Mouse (Mus musculus) frontal cortex, postnatal 36 days (tissue): Measurements from ENCODE around the gene Mroh2a.
A peak's percentile ranks its signal among the peaks of the same experiment; 100 is the strongest.

Experiments
- DNase-seq, 2 experiments: peaks; one replicate each; pipeline ENCODE4 v3.0.0; 2022; ENCODE audit warnings: low spot score in 2 of 2

The Mroh2a gene

GRCm38 (mm10) chr1:88276524-88277097, 49.8 kb downstream of the Mroh2a start:
- DNase-seq = peak in 1 of 2 experiments; percentile 53

- peak; percentile 100 for DNase-seq
Measured at GRCm38 (mm10) chr1:88277098-88277817, 50.5 kb downstream of the Mroh2a start, which contains the start of the genes Hjurp and Trpm8. Hjurp (minus strand) TSS chr1:88277633. Trpm8 (plus strand) TSS chr1:88277661.

- DNase-seq = no peak
Measured at GRCm38 (mm10) chr1:88277818-88278511, 51.2 kb downstream of the Mroh2a start.

- DNase-seq = peak in 1 of 2 experiments; percentile 3
Measured at GRCm38 (mm10) chr1:88279111-88280005, 52.6 kb downstream of the Mroh2a start.

DNA sequence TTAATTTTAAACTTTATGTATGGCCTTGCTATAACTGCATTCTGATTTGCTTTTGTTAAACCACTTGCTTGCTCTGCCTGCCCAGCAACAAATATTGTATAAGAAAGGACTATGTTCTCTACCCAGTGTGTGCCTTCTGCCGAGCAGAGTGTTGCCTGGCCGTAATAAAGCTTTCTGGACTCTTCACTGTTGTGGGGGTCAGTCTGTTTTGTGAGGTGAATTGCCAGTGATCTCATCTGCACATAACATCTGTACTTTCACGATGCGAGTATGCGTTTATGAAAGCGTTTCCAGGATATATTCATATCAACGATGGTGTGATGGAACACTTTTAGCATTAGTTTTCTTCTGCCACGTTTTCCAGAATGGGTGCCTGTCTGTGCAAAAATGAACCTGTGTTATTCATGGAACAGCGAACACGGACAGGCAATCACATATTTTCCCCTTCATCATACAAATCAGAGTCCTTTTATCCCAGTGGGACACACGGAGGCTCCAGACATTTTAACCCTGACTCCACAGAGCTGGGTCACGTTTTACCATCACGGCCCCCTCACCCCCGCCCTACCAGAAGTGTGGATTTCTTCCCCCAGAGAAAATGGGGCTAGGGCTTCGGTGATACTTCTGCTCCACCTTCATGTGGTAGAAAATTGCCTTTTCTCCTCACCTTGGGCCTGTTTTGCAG, 53.4 kb downstream of the Mroh2a start:
- DNase-seq = no peak

GRCm38 (mm10) chr1:88282301-88282700, 55.5 kb downstream of the Mroh2a start:
- no peak for DNase-seq

DNA sequence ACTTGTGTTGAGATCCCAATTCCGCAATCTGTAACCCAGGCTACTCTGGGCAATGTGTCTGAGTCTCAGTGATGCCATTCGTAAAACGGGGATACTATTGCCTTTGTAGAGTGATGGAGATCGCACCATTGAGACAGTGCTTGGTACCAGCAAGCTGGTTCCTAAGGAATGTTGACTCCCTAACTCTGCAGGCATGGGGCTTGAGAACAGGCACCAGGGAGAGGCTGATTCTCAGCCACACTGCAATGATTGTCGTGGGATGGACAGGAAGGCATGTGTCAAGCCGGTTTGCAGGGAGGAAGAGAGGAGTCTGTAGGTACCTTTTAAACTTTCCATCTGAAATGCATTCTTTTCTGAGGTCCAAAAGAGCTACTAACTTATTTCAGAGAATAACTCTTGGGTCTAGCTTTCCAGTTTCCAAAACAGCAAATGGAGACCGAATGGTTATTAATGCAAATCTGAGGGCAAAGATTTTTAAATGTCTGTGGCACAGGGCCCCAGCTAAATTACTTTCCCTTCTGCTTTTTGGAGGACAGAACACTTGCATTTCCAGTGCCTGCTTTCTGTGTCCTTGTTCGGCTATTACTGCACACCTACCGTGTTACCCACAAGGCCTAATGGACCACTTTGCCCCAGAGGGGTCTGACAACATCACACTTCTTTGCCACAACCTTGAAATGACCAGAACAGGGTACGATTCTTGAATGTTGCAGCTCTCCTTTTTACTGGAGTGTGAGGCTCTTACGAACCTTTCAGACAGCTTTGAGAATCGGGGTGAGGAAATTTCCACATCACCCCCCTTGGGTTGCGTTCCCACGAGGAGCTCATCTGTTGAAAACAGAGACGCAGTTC, 56.8 kb downstream of the Mroh2a start:
- no peak for DNase-seq

- DNase-seq = no peak
Measured at GRCm38 (mm10) chr1:88284228-88284945, 57.6 kb downstream of the Mroh2a start.

- DNase-seq = no peak
Measured at GRCm38 (mm10) chr1:88284946-88285320, 58.1 kb downstream of the Mroh2a start.

GRCm38 (mm10) chr1:88285652-88286051, 58.9 kb downstream of the Mroh2a start:
- no peak for DNase-seq

- no peak for DNase-seq
Measured at GRCm38 (mm10) chr1:88286136-88286845, 59.5 kb downstream of the Mroh2a start.

- DNase-seq = no peak
Measured at GRCm38 (mm10) chr1:88286887-88287696, 60.3 kb downstream of the Mroh2a start.

- DNase-seq = peak in 1 of 2 experiments; percentile 46
Measured at GRCm38 (mm10) chr1:88287697-88287980, 60.9 kb downstream of the Mroh2a start.

- no peak for DNase-seq
Measured at GRCm38 (mm10) chr1:88288056-88288788, 61.4 kb downstream of the Mroh2a start.

DNA sequence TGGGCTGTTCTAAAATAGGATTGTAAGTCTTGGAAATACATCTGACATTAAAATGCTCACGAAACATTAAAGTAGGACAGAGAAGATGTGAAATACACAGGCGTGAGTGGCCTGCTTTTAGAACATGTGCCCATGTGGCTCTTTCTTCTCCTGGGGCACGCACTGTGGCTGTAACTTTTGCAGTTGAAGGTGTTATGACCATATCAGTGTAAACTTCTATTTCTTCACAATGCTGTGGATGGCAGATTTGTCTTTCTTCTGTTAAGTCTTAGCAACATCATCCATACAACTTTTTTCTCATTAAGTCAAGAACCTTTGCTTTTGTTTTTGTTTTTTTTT, 62.0 kb downstream of the Mroh2a start:
- DNase-seq = no peak

DNA sequence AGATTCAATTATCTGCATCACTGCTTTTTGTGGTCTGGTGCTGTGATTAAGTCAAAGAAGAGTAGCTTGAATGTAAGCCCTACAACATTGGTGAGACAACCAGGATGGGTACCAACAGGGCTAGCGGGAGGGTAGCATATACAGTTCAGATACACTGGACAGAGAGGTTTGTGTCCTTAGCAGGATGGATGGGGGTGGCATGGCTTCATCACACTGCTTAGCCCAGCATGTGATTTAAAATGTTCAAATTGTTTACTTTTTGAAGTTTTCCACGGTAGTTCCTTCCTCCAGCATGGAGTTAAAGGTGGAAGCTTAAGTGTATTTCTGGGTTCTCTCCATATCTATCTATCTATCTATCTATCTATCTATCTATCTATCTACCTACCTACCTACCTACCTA, 62.4 kb downstream of the Mroh2a start:
- no peak for DNase-seq

DNA sequence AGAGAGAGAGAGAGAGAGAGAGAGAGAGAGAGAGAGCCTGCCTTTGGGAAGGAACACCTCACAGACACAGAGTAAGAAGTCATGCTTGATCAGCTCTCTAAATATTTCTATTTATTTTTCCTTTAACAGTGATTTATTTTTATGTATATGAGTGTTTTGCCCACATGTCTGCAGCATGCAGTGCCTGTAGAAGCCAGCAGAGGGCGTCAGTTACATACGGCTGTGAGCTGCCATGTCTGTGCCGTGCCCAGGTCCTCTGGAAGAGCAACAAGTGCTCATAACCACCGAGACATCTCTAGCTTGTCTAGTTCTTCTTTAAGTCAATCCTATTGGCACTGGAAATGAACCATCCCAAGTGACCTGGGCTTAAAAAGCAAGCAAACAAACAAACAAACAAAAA, 63.1 kb downstream of the Mroh2a start:
- DNase-seq = no peak

GRCm38 (mm10) chr1:88290511-88290910, 63.7 kb downstream of the Mroh2a start:
- no peak for DNase-seq
